Mouse (Mus musculus) midbrain, embryonic 13.5 days (tissue): Measurements from ENCODE around the gene Agr2. TPM values are rescaled to one million over a fixed set of nuclear protein-coding genes. Genes with fewer than 3 reads are reported as not detected.

Experiments used
- ATAC-seq: fragments of 200-750 bp; cut with Nextera tagmentation; 2 replicates; pipeline ENCODE4 v1.8.0; 2017; ENCODE audit warnings: mild to moderate bottlenecking, moderate TSS enrichment, moderate library complexity
- H3K27ac ChIP-seq: fragments of 300-500 bp; sonication (generic); 2 replicates; pipeline ENCODE4 v1.5.1; 2015; ENCODE audit warnings: inconsistent platforms, mild to moderate bottlenecking, moderate library complexity
- H3K27me3 ChIP-seq: fragments of 300-500 bp; sonication (generic); 2 replicates; pipeline ENCODE4 v1.6.1; 2015; ENCODE audit warnings: mild to moderate bottlenecking, inconsistent platforms
- H3K36me3 ChIP-seq: fragments of 300-500 bp; sonication (generic); 2 replicates; pipeline ENCODE4 v1.6.1; 2015; ENCODE audit warnings: mild to moderate bottlenecking, inconsistent platforms
- H3K4me1 ChIP-seq: fragments of 300-500 bp; sonication (generic); replicated peaks from 2 replicates; pipeline ENCODE4 v1.6.1; 2015; ENCODE audit warnings: inconsistent platforms
- H3K4me2 ChIP-seq: fragments of 300-500 bp; sonication (generic); replicated peaks from 2 replicates; pipeline ENCODE4 v1.6.1; 2015; ENCODE audit warnings: moderate library complexity, mild to moderate bottlenecking, inconsistent platforms
- H3K4me3 ChIP-seq: fragments of 300-500 bp; sonication (generic); replicated peaks from 2 replicates; pipeline ENCODE4 v1.5.1; 2015; ENCODE audit warnings: mild to moderate bottlenecking, inconsistent platforms
- H3K9ac ChIP-seq: fragments of 300-500 bp; sonication (generic); replicated peaks from 2 replicates; pipeline ENCODE4 v1.6.1; 2015; ENCODE audit warnings: mild to moderate bottlenecking, inconsistent platforms
- H3K9me3 ChIP-seq: fragments of 300-500 bp; sonication (generic); 2 replicates; pipeline ENCODE4 v1.6.1; 2016; ENCODE audit warnings: mild to moderate bottlenecking, inconsistent platforms
- WGBS: fragments of 180-500 bp; shearing (Covaris S2); methylation state at CpG from one replicate; pipeline ENCODE4 v1.1.7; 2015; 5-methylcytosine and 5-hydroxymethylcytosine counted together
- polyA plus RNA-seq: library from polyadenylated mRNA; unstranded; fragments of >200 nt; fragmentation: Nextera tagmentation; extraction: Ambion mirVana; gene quantifications from 2 replicates; pipeline ENCODE4 v1.2.1, GENCODE M21; 2015

Agr2 gene
- 0.98 and 1.3 TPM in 2 replicates for polyA plus RNA-seq

DNA sequence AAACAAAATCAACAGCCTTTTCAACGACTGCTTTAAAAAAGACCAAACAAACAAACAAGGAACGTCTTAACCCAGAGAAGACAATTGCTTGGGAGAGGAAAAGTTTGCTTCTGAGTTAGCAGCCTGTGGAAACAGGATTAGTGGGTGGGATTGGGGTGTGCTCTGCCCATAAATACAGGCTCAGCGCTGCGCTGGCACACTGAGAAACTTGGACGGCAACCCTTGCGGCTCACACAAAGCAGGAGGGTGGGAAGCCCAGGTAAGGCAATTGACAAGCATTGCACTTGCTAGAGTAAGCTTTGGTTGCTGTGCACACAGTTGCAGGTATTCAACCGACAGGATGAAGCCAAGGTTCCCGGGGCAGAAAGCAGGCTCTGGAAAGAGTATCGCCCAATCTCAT is at the start of gene Agr2:
Agr2 (plus strand) TSS at position 197 of the 400 bp plus-strand sequence.
- WGBS: 44% methylated on average over 9 of the region's 9 CpGs
- Histone ChIP-seq H3K9me3 (no peaks in the 10 kb centered on the region), H3K4me3 (no peak within 1 kb of the TSS), H3K27ac (0 out of 2 replicates have a peak within 1 kb of the TSS, but pooled peaks have one; percentile 30), H3K36me3 (no peaks in the 10 kb centered on the region), H3K9ac (no peak within 1 kb of the TSS), H3K4me1 (peaks cover 22% of the 10 kb centered on the region), H3K4me2 (no peak within 1 kb of the TSS), H3K27me3 (no peaks in the 10 kb centered on the region)
- ATAC-seq: no peak

DNA sequence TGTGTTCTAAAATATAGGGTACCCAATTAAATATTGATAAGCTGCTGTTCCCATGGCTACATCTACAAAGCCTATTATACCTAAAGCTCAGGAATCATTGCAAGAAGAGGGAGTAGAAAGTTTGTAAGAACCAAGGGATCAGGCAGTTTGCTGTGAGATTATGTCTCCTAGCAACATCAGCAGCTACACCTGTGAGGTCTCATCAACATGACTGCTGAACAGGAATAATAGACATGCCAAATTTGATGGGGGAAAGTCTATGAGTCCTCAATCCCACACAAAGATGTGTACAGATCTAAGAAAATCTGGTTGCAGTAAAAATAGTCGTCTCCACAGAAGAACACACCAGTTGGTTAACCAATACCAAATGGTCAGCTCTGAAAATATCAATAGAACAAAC is 41.0 kb upstream of the Agr2 start:
- Histone ChIP-seq H3K4me1 (peaks cover 4% of the 10 kb centered on the region), H3K9me3 (no peaks in the 10 kb centered on the region), H3K4me2 (no peak overlapping the region), H3K27me3 (no peaks in the 10 kb centered on the region), H3K9ac (no peak overlapping the region), H3K4me3 (no peak overlapping the region), H3K27ac (no peak overlapping the region; the same call in 1 of the 2 replicates), H3K36me3 (no peaks in the 10 kb centered on the region)
- WGBS: 33% methylated on average over 1 of the region's 1 CpGs
- ATAC-seq: no peak

DNA sequence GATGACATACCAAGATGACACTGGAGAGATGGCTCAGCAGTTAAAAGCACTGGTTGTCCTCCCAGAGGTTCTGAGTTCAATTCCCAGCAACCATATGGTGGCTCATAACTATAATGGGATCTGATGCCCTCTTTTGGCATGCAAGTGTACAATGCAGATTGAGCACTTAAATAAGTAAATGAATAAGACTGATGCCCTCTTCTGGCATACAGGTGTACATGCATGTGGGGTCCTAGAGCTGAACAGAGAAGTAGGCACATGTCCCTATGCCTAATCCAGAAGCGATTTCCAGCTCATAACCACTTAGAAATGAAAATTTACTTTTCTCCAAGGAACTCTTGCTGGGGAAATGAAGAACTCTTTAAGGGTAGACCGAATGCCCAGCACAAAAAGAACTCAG is 35.5 kb upstream of the Agr2 start:
- no peak overlapping the region for H3K4me3 ChIP-seq
- no peak overlapping the region for H3K27ac ChIP-seq
- H3K9me3 ChIP-seq: no peaks in the 10 kb centered on the region
- 73% methylated on average over 2 of the region's 2 CpGs for WGBS
- H3K4me1 ChIP-seq: no peaks in the 10 kb centered on the region
- H3K9ac ChIP-seq: no peak overlapping the region
- H3K4me2 ChIP-seq: no peak overlapping the region
- H3K36me3 ChIP-seq: no peaks in the 10 kb centered on the region
- H3K27me3 ChIP-seq: no peaks in the 10 kb centered on the region
- ATAC-seq: no peak

DNA sequence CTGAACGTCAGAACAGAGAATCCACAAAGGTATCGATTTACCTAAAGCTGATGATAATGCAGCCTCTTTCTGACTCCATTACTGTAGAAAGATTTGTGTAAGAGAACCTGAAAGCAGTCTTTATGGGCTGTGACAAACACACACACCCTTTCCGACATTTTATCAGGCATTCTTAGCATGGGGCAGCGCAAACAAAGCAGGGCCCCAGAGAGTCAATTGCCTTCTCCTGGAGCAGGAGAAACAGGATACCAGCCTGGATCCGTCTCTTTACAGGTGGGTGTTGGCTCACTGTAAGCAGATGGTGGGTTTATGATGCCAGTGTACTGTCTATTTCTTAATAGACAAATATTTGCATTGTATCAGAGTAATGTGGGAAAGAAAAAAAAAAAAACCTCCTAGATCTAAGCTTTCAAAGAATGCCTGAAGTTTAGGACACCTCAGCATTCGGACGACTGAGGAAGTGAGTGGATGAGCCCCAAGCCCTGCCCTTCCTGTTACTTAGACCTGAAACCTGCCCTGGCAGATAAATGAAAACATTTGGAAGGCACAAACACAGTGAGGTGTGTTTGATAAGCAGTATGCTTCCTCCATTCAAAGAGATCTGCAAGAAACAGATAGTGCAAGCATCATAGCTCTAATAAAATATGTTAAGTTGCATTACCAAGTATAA is 26.5 kb upstream of the Agr2 start:
- no peak overlapping the region for H3K27ac ChIP-seq
- no peak overlapping the region for H3K9ac ChIP-seq
- no peaks in the 10 kb centered on the region for H3K4me1 ChIP-seq
- H3K27me3 ChIP-seq: no peaks in the 10 kb centered on the region
- no peaks in the 10 kb centered on the region for H3K9me3 ChIP-seq
- no peak overlapping the region for H3K4me3 ChIP-seq
- WGBS: 74% methylated on average over 7 of the region's 7 CpGs
- H3K36me3 ChIP-seq: no peaks in the 10 kb centered on the region
- ATAC-seq: no peak
- no peak overlapping the region for H3K4me2 ChIP-seq

DNA sequence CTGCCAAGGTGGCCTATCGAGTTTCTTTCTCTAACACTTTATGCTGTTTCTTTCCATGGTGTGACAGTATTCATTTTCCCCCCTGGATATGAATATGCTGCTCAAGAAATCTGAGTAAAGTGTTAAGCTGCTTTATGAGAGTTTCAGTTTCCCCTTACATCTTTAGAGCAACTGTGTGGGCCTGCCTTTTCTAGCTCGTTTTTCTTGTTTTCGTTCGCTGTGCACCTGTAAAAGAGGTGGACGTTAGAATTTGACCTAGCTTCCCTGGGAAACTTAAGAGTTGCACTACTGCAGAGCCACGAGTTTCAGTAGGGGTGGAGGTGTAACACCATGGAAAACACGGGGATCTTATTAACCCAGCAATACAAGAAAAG is 26.0 kb upstream of the Agr2 start:
- Histone ChIP-seq H3K9ac (no peak overlapping the region), H3K36me3 (no peaks in the 10 kb centered on the region), H3K4me3 (no peak overlapping the region), H3K4me2 (no peak overlapping the region), H3K27me3 (no peaks in the 10 kb centered on the region), H3K27ac (no peak overlapping the region), H3K9me3 (no peaks in the 10 kb centered on the region), H3K4me1 (no peaks in the 10 kb centered on the region)
- WGBS: 84% methylated on average over 7 of the region's 7 CpGs
- no peak for ATAC-seq

DNA sequence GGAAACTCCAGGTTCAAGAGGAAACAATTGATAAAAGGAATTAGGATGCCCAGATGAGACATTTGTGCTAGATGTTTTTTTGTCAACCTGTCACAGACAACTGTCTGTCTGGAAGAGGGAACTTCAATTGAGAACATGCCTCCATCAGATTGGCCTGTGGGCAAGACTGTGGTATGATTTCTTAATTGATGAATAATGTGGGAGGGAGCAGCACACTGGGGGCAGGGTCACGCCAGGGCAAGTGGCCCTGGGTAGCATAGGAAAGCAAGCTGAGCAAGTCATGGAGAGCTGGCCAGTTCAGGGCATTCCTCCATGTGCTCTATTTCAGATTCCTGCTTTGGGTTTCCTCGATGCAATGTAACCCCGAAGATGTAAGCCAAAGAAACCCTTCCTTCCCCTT is 16.8 kb upstream of the Agr2 start:
- Histone ChIP-seq H3K4me3 (no peak overlapping the region), H3K27me3 (no peaks in the 10 kb centered on the region), H3K36me3 (no peaks in the 10 kb centered on the region), H3K9ac (no peak overlapping the region), H3K4me1 (peaks cover 10% of the 10 kb centered on the region), H3K4me2 (no peak overlapping the region), H3K27ac (no peak overlapping the region), H3K9me3 (no peaks in the 10 kb centered on the region)
- ATAC-seq: no peak
- 89% methylated on average over 3 of the region's 3 CpGs for WGBS

DNA sequence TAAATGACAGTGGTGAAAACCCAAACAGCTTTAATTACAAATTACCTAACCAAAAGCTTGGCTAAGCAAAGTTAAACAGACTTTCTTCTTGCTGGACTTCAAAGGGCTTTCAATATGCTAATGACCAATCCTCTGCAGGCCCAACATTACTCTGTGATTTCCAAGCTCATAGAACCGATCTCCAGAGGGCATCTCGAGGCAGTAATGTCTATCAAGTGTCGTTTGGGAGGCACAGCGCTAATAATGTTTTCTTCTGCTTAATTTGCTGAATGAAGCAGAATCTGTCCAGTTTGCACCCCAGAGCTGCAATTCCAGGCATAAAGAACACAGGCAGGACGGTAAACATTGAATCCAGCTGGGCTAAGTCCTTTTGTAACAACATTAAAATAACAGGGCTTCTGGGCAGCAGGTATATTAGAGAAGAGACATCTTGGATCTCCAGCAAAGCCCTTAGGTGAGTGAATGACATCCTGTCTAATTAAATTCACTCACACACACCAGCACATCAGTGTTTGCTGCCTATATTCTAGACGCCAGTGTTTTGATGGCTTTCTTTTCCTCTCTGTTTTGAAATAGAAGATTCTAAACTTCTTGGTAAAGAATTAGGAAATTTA is 15.0 kb upstream of the Agr2 start:
- H3K36me3 ChIP-seq: no peaks in the 10 kb centered on the region
- no peak overlapping the region for H3K9ac ChIP-seq
- WGBS: 26% methylated on average over 6 of the region's 6 CpGs
- no peak overlapping the region; the same call in 1 of the 2 replicates for H3K4me2 ChIP-seq
- no peaks in the 10 kb centered on the region for H3K27me3 ChIP-seq
- peaks cover 19% of the 10 kb centered on the region for H3K4me1 ChIP-seq
- no peak overlapping the region for H3K4me3 ChIP-seq
- no peak for ATAC-seq
- no peak overlapping the region for H3K27ac ChIP-seq
- no peaks in the 10 kb centered on the region for H3K9me3 ChIP-seq

DNA sequence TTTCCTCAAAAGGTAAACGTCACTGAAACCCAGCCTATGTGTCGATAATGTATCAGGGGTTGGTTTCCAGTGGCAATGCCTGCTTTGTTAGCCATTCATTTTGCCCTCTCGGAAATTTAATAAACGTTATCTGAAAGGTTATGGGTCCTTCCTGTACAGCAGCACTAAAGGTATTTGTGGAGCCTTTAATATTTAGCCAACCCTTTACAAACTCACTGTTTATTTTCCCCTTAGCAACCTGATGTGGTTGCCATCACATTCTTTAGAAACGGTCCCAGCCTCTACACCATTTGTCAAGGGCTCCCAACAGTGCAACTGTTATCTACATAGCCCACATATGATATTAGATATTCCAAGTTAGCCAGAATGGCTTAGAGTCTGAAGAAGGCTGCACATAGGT is 13.1 kb upstream of the Agr2 start:
- Histone ChIP-seq H3K27me3 (no peaks in the 10 kb centered on the region), H3K27ac (no peak overlapping the region), H3K36me3 (no peaks in the 10 kb centered on the region), H3K4me3 (no peak overlapping the region), H3K9ac (no peak overlapping the region), H3K4me1 (peaks cover 19% of the 10 kb centered on the region), H3K4me2 (no peak overlapping the region), H3K9me3 (no peaks in the 10 kb centered on the region)
- WGBS: 90% methylated on average over 5 of the region's 5 CpGs
- no peak for ATAC-seq

DNA sequence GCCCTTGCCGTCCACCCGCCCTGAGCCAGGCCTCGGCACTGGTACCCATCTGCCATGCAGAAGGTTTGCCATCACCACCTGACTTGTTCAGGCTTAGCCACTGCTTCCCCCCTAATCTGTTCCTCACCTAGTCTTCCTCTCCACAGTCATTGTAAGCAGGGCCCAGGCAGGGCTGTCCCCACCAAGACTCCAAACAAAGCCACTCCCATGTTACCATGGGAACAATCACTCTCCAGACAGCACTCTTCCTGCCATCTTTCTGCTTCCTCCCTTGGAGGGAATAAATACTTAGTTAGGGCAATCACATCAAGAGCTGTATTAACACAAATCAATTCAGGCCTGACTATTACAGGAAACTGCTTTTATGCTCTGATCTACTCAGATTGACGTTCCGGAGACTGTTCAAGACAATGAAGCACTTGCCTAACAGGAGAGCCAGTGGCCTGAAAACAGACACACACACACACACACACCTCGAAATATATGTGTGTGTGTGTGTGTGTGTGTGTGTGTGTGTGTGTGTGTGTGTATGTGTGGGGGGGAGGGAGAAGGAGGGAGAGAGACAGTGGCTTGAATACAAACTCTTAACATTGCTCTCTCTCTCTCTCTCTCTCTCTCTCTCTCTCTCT is 10.9 kb upstream of the Agr2 start:
- Histone ChIP-seq H3K36me3 (no peaks in the 10 kb centered on the region), H3K27ac (peak overlapping the region; percentile 10; the same call in 1 of the 2 replicates), H3K9me3 (no peaks in the 10 kb centered on the region), H3K4me3 (no peak overlapping the region), H3K27me3 (no peaks in the 10 kb centered on the region), H3K9ac (no peak overlapping the region), H3K4me1 (peaks cover 19% of the 10 kb centered on the region), H3K4me2 (no peak overlapping the region)
- ATAC-seq: peak; percentile 97
- 39% methylated on average over 6 of the region's 6 CpGs for WGBS

DNA sequence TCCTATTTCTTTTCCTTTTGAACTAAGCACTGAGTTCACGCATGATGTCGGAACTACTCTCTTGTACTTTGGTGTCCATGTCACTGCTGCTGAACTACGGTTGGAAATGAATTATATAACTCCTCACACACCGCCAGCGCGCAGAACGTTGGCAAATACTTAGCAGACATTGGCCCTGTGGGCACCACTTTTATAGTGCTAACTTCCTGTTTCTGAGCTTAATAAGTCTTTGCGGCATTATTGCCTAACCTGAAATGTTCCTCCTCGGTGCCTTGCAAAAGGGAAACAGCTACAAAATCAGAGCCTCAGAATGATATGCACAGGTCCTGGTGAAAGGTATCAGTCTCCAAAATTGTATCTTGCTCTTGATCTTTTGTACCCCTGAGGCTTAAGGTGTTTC is 9.2 kb upstream of the Agr2 start:
- Histone ChIP-seq H3K4me3 (no peak overlapping the region), H3K4me2 (no peak overlapping the region), H3K9ac (no peak overlapping the region), H3K9me3 (no peaks in the 10 kb centered on the region), H3K36me3 (no peaks in the 10 kb centered on the region), H3K4me1 (peaks cover 9% of the 10 kb centered on the region), H3K27ac (no peak overlapping the region), H3K27me3 (no peaks in the 10 kb centered on the region)
- WGBS: 95% methylated on average over 9 of the region's 9 CpGs
- no peak for ATAC-seq

DNA sequence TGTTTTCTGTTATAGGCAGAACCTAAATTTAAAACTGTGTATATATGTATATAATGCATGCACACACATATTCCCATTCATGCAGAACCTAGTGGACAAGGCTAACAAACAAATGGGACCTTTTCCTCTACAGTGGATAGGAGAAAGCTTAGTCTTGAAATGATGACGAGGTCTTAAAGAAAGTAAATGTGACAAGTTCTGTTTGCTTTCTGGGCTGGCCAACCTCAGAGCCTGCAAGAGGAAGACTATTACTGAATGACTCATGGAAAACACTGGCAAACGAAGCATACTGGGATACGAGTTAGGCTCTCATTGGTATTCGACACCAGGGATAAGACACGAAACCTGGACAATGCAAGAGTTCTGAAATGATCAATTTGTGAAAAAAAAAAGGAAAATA is 8.0 kb upstream of the Agr2 start:
- H3K4me2 ChIP-seq: no peak overlapping the region
- no peak overlapping the region for H3K4me3 ChIP-seq
- H3K9ac ChIP-seq: no peak overlapping the region
- H3K27me3 ChIP-seq: no peaks in the 10 kb centered on the region
- H3K27ac ChIP-seq: no peak overlapping the region
- peaks cover 9% of the 10 kb centered on the region for H3K4me1 ChIP-seq
- WGBS: 86% methylated on average over 5 of the region's 5 CpGs
- no peak for ATAC-seq
- no peaks in the 10 kb centered on the region for H3K9me3 ChIP-seq
- no peaks in the 10 kb centered on the region for H3K36me3 ChIP-seq

DNA sequence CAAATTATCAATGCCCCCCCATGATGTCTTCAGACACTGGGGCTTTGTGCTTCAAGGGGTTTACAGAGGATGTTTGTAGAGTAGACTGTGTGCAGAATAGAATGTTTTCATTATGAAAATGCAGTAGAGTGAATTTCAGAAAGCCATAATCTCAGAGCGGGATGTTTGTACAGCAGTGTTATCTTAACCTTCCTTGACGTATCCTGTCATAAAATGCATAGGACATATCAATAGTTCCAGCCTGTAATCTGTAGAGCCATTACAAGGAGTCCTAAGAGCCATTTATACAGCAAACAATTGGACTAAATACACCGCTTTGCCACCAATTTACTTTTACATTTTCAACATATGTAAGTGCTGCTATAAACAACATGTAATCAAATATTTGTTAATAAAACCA is 876 bp downstream of the Agr2 start:
- Histone ChIP-seq H3K9me3 (no peaks in the 10 kb centered on the region), H3K4me1 (peaks cover 26% of the 10 kb centered on the region), H3K4me2 (no peak overlapping the region), H3K27ac (0 out of 2 replicates have a peak overlapping the region, but pooled peaks have one; percentile 30), H3K4me3 (no peak overlapping the region), H3K27me3 (no peaks in the 10 kb centered on the region), H3K9ac (no peak overlapping the region), H3K36me3 (no peaks in the 10 kb centered on the region)
- no peak for ATAC-seq
- 77% methylated on average over 3 of the region's 3 CpGs for WGBS
